Mouse (Mus musculus) c-Kit-positive CD71-negative TER-119-negative erythroid progenitor cells, embryonic 14.5 days (primary cell): ENCODE measurements around the gene Nol12.
A peak's percentile ranks its signal among the peaks of the same experiment; 100 is the strongest.

Experiments
- DNase-seq: peaks from one replicate; pipeline ENCODE4 v3.0.0-alpha.2; 2013; ENCODE audit warnings: low read depth

The Nol12 gene

DNA sequence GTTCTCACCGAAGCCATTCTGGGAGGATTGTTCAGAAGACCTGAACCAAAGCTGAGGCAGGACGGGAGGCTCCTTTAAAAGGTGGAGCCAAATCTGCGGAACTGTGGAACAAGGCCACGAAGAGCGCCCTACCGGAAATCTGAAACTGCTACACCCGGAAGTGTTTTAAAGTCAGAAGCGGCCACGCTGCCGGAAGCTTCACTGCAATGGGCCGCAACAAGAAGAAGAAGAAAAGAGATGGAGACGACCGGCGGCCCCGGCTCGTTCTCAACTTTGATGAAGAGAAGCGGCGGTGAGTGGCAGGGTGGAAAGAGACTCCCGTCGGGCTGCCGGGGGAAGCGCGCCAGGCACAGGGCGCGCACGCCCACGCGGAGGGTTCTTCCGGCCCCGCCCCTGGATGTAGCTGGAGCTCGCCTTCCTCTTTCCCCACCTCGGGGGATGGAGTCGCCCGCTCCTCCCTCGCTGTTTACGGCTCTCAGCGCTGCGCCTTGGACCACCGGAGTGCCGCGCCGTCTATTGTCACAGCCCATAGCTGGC lies at the start of gene Nol12:
Gene Nol12, plus strand, starts transcription at position 150 of the 537 bp plus-strand sequence.
- peak; percentile 81 for DNase-seq

DNA sequence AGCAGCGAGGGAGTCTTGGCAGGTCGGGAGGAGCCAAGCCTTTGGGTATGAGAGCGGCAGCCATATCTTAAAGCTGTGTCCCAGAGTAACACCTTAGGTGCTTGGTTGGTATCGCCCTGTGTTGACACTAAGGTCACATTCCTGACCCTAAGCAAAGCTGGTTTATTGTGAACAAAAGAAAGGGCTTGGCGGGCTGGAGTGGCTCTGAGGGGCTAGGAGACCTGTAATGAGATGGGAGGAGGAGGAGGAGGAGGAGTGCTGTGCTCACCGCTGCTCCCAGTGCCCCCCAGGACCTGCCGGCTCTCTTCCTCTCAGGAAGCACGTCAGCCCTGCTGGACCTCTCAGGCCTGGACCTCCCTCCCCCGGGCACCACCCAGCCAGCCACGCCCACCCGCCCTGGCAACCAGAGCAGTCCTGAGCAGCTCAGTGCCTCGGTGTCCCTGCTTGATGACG lies 45.3 kb upstream of the Nol12 start:
- no peak for DNase-seq

DNA sequence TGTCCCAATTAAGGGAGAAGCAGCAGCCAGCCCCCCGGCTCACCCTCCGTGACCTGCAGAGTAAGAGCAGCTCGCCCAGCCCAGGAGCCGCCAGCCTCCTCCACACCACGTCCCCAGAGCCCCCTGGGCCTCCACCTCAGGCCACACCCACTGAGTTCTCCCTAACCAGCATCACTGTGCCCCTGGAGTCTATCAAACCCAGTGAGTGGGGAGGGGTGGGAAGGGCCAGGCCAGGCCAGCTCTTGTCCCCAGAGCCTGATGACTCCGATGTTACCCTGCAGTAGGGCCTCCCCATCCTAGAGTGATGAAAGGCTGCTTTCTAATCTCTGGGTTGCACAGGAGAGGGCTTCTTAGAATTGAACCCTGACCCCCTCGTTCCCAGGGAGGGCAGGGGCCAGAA lies 42.3 kb upstream of the Nol12 start:
- no peak for DNase-seq

DNA sequence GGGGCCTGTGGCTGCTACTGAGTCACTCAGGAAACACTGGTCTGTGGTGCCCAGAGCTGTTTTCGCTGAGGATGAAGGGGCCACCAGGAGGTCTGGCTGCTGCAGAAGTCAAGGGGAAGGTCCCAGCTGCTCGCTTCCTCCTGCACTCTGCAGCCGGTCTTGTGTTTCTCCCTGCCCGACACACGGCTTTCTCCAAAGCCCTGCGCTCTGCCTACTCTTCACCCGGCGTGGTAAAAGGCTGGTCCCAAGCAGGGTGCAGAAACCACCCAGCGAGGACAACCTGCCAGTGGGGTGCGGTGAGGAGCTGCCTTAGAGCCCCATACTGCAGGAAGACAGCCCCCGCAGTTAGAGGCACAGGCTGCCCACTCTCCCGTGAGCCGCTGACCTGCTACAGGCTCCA lies 40.0 kb upstream of the Nol12 start:
- DNase-seq, result no peak

GRCm38 (mm10) chr15:78895741-78896140 lies 39.0 kb upstream of the Nol12 start:
- no peak for DNase-seq

DNA sequence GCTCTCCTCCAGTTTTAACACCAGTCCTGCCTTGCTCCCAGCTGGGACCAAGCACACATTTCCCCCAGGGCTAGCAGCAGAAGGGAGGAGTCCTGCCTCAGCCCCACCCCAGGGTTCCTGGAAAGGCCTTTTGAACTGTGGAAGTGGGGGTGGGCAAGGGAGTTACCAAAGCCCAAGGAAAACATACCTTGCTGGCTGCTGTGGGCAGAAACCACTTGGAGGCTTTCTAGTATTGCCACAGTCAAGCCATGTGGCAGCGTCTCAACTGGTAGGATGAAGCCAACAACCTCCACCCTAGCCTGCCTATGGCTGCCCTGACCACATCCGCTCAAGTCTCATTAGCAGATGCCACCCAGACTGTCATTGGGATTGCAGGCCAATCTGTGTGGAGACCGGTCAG lies 38.6 kb upstream of the Nol12 start:
- no peak for DNase-seq

- no peak for DNase-seq
Measured at GRCm38 (mm10) chr15:78897488-78897887, 37.2 kb upstream of the Nol12 start.

GRCm38 (mm10) chr15:78898507-78899001 lies 36.2 kb upstream of the Nol12 start:
- DNase-seq, result no peak

DNA sequence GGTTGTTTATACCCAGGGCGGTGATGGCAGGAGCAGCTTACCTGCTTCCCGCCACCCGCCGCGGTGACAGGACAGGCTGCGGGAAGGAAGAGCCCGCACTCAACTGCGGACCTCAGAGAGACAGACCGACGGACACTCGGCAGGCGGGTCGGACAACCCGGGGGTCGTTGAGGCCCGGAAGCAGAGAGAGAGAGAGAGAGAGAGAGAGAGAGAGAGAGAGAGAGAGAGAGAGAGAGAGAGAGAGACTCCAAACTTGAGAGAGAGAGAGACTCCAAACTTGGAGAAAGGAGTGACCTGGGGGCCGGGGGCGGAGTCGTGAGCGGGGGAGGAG lies 35.4 kb upstream of the Nol12 start, which contains the start of gene Gm49510:
Gene Gm49510, plus strand, starts transcription at position 259 of the 331 bp plus-strand sequence.
- DNase-seq, result no peak

- no peak for DNase-seq
Measured at GRCm38 (mm10) chr15:78899740-78900584, 34.8 kb upstream of the Nol12 start, which contains the start of gene Sh3bp1. Sh3bp1 (plus strand) TSS chr15:78899768.

- DNase-seq, result no peak
Measured at GRCm38 (mm10) chr15:78900585-78901421, 33.9 kb upstream of the Nol12 start.

DNA sequence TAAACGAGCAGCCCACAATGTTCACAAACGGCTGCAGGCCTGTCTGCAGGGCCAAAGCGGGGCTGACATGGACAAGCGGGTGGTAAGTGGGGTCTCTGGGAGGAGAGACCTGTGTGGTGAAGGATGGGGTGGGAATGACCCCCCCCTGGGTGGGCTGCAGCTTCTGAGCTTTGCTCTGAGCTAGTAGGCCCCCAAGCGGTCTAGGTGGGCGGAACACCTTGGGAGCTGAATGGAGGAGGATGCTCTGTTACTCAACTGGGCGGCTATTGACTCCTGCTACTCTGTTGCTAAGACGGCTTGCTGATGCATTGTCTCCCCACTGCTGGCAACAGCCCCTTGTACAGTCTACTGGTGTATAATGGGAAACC lies 33.3 kb upstream of the Nol12 start:
- DNase-seq, result no peak

DNA sequence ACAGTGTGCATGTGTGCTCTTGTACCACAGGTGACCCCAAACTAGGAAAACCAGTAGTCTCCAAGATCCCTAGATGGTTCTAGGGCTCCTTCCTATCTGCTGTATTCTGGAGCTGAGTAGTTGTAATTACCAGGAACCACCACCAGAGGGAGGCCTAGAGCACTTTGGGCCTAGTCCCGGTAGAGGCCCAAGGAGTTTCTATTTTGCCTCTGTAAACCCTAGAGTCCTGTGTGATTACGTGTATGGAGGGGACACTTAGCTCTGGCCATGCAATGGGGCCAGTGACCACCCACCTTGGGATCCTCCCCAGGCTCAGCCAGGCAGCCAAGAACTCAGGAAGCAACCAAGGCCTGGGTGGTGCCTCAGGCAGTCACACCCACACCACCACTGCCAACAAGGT lies 31.5 kb upstream of the Nol12 start:
- DNase-seq, result peak; percentile 86

- no peak for DNase-seq
Measured at GRCm38 (mm10) chr15:78908399-78908798, 26.3 kb upstream of the Nol12 start.

GRCm38 (mm10) chr15:78908982-78909381 lies 25.8 kb upstream of the Nol12 start:
- DNase-seq, result no peak

GRCm38 (mm10) chr15:78912040-78912439 lies 22.7 kb upstream of the Nol12 start:
- no peak for DNase-seq

DNA sequence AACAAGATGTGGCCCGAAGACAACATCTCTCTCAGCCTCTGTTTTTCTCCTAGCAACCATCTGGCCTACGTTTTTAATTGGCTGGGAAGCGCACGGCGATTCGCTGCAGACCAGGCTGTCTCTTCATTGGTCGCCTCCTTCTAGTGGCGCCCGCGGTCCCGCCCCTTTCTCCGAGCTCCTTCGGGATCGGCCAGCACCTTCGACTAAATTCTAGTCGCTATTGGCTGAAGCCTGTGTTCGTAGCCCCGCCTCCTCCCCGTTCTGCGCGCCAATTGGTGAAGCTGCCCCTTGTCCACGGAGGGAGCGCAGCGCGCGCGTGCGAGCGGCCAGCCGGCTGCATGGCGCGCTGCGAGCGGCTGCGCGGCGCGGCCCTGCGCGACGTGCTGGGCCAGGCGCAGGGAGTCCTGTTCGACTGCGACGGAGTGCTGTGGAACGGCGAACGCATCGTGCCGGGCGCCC lies 21.1 kb upstream of the Nol12 start, which contains the start of gene Pdxp:
Gene Pdxp, plus strand, starts transcription at position 288 of the 459 bp plus-strand sequence.
- peak; percentile 97 for DNase-seq

GRCm38 (mm10) chr15:78914091-78914822 lies 20.5 kb upstream of the Nol12 start:
- DNase-seq, result no peak

DNA sequence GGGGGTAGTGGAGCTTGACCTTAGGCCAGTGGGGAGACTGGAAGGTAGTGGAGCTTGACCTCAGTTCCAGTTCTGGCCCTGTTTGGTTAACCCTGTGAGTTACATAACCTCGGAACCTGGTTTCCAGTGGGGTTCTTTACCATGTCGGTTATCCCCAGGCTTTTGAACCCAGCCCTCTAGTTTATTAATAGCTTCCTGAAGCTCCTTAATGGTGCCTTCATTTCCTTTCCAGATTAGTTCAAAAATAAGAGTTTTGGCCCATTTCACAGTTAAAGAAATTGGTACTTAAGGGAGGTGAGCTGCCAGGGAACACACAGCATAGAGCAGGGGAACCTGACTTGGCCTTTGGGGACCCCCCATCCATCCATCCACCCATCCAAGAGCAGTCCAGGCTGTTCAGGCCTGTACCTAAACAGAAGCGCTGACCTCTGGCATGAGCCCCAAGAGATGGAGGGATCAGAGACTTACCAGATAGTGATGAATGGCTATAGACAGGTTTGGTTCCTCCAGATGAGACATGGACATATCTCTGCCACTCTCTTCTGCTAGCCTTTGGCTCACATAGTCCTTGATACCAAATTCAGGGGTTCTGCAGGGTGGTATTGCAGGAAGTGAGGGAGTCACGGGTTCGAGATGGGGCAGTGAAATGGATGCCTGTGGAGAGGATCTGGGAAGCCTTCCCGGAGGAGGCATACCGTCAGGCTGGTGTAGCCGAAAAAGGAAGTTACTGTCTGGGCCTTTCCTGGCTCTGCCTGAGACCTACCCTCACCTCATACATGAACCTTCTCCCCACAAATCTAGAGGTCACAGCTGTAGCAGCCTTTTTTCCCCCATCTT lies 19.7 kb upstream of the Nol12 start:
- DNase-seq, result no peak

- no peak for DNase-seq
Measured at GRCm38 (mm10) chr15:78915660-78916017, 19.1 kb upstream of the Nol12 start.
